Mouse (Mus musculus): ENCODE results near the gene Adamts7.

- TF ChIP-seq CTCF (IDR thresholded peaks at IDR 0.05; ENCODE audit: control insufficient read depth, insufficient read depth, insufficient read length) (no peak), CEBPB (IDR thresholded peaks at IDR 0.05; ENCODE audit: low read depth) (no peak), USF1 (IDR thresholded peaks at IDR 0.05; ENCODE audit: low read depth) (no peak)
Measured at GRCm38 (mm10) chr9:90241041-90241440, 78.2 kb downstream of the Adamts7 start.

Measured in C2C12 (cell line).